Mouse (Mus musculus): Measurements from ENCODE around the gene Aoc2. TPM values are rescaled to one million over a fixed set of nuclear protein-coding genes. Genes with fewer than 3 reads are reported as not detected.
"Not testable (repeated sequence)": the region's sequence is repeated elsewhere in the genome, so short reads cannot be mapped to it uniquely, and the experiment has no call there.

The Aoc2 gene
- total RNA-seq, 2 experiments from 2014 or later = 1.7 to 2.3 TPM

DNA sequence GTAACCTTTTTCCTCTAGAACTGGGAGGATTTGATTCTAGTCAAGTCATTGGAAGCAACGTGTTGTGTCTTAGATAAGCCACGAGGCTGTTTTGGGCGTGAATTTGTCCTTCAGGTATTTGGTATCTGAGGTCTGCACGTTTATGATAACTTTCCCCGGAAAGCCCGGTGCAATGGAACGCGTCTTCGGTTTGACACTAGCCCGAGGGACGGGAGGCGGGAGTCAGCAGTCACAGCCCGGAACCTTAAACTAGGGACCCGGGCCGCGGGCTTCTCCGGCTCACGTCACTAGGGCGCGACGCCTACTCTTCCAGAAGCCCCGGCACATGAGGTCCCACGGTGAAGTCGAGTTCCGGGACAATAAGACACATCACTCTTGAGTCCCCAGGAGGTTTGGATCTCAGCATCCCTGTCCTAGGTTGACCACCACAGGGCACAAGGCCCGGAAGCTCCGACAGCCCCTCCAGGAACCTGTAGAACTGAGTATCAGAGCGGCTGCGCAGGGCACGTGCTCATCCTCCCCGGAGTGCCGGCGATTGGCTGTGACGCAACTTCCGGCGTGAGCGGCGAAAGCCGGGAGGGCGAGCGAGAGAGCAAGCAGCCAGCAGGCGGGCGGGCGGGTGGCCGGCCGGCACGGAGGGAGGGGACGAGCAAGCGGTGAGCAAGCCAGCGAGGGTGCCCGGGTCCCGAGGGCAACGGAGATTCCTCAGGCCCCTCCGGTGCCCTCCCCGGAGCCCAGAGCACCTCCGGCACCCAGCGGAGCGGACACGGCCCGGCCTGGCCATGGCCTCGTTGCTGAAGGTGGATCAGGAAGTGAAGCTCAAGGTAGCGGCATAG, 9.0 kb upstream of the Aoc2 start, which contains the start of gene Psme3:
TSS of gene Psme3 (plus strand) at position 549 of the 836 bp plus-strand sequence.
- peak; percentile 91 for DNase-seq

DNA sequence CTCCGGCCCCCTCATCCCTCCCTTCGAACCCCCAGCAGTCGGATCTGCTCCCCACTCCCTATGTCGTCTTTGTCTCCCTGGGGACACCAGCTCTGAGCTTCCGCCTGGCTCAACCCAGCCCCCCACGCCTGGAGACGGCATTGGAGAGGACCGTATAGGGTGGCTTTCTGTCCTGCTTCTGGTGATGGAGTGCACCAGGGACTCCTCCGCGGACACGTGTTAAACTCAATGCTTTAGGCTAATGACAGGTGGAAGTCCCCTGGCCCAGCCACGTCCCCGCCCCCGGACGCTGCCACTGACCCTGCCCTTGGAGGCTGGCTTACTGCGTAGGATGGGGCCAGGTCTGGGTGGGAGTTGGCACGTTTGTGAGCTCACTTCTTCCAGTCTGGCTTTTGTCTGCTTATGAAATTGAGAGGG, 8.4 kb upstream of the Aoc2 start:
- DNase-seq = no peak

DNA sequence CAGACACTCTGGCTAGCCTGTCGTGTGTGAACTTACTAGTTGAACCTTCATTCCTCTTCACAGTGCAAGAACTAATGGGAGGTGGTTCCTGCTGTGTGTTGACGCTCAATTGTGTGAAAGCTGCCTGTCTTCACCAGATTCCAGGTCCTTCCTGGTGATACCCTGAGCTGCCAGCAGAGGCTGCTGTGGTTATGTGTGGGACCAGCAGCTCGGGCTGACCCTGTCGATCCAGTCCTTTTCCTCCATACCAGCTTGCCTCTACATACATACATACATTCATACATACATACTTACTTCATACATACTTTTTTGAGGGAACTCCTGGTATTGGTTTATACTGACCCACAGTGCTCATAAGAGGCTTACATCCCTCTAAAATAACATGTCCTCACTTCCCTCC, 1.3 kb upstream of the Aoc2 start:
- peak; percentile 71 for DNase-seq

DNA sequence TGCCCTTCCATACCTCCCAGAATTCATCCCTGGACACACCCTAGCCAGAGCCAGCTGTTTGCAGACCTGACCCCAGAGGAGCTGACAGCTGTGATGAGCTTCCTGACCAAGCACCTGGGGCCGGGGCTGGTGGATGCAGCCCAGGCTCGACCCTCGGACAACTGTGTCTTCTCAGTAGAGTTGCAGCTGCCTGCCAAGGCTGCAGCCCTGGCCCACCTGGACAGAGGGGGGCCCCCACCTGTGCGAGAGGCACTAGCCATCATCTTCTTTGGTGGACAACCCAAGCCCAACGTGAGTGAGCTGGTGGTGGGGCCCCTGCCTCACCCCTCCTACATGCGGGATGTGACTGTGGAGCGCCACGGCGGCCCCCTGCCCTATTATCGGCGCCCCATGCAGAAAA, 338 bp downstream of the Aoc2 start:
- DNase-seq = not testable (repeated sequence)

DNA sequence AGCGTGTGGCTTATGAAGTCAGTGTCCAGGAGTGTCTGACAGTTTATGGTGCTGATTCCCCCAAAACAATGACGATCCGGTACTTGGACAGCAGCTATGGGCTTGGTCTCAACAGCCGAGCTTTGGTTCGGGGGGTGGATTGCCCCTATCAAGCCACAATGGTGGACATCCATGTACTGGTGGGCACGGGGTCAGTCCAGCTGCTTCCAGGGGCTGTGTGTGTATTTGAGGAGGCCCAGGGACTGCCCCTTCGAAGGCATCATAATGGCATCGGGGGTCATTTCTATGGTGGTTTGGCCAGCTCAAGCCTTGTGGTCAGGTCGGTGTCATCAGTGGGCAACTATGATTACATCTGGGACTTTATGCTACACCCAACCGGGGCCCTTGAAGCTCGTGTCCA, 1.3 kb downstream of the Aoc2 start:
- no peak for DNase-seq

DNA sequence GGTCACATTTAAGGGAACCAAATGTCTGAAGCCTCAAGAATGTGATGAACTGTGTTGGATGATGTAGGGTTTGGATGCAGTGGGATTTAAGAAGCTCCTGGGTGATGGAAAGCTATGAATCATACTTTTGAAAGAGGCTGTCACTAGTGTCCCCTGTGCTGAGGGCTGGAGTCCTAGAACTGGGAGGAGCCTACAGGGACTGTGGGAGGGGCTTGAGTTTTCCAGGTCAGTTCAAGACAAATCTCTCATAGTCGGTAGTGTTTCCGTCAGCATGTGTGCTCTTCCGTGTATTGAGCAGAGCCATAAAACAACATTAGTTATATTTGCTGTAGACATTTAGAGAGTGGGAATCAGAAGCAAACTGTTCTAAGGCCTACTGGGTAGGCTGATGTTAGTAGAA, 2.4 kb downstream of the Aoc2 start:
- no peak for DNase-seq

DNA sequence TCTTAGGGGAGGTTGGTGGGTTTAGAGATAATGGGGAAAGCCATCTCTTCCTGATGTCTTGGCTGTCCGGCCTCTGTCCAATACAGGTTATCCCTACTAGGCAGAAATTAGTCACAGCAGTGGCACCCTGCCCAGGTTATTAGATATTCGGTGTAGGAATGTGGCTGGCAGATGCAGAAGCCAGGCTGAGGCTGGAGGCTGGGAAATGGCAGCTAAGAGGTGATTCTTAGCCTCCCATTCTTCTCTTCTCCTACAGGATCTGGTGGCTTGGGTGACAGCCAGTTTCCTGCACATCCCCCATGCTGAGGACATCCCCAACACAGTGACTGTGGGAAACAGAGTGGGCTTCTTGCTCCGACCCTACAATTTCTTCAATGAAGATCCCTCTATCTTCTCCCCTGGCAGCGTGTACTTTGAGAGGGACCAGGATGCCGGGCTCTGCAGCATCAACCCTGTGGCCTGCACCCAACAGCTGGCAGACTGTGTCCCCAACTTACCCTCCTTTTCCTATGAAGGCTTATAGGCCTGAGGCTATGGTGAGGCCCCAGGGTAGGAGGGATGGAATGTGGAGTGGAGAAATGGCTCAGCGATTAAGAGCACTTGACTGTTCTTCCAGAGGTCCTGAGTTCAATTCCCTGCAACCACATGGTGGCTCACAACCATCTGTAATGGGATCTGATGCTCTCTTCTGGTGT, 4.2 kb downstream of the Aoc2 start:
- DNase-seq = peak; percentile 70

DNA sequence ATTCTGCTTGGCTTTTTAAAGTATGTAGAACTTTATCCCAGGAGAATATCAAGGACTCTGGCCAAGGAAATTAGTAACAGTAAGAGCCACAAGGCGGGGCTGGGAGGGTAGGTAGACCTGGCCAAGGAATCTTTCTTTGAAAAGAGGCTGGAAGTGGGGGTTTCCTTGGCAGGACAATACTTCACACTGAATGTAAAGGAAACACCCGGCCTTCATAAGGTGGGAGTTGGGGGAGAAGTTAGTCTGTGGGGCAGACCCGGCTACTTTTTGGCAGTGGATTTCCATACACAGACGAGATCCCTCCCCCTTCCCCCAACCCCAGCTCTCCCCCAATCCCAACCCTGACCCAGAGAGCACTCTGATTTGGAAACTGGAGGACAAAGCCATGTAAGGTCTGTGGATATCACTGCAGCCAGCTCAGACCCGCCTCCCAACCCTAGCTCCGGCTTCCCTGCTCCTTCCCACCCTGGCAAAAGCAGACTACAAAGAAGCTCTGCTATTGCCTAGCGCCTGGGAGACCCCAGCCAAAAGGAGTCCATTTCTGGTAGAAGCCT, 5.6 kb downstream of the Aoc2 start, which contains the start of gene Aoc3:
TSS of gene Aoc3 (plus strand) at position 235 of the 554 bp plus-strand sequence.
- DNase-seq = no peak

DNA sequence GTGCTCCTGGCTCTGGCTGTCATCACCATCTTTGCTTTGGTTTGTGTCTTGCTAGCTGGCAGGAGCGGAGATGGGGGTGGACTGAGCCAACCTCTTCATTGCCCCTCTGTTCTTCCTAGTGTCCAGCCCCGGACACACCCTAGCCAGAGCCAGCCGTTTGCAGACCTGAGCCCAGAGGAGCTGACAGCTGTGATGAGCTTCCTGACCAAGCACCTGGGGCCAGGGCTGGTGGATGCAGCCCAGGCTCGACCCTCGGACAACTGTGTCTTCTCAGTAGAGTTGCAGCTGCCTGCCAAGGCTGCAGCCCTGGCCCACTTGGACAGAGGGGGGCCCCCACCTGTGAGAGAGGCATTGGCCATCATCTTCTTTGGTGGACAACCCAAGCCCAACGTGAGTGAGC, 6.1 kb downstream of the Aoc2 start:
- DNase-seq = not testable (repeated sequence)

DNA sequence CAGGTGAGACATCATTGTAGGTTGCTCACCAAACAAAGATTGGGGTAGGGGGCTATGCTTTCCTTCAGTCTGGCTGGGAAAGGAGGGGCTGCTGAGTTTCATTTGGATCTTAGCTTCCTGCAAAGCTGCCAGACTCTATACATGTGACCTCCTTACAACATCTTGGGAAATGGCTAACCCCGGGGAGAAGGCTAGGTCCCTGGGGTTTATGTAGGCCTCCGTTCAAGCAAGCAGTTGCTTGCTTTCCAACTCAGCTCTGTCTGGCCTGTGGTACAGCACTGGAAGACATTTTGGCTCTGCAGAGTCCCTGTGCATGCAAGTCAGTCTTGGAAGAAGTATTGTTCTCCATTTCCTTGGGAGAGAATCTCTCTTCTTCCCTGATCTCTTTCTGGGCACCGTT, 7.7 kb downstream of the Aoc2 start:
- DNase-seq = no peak

DNA sequence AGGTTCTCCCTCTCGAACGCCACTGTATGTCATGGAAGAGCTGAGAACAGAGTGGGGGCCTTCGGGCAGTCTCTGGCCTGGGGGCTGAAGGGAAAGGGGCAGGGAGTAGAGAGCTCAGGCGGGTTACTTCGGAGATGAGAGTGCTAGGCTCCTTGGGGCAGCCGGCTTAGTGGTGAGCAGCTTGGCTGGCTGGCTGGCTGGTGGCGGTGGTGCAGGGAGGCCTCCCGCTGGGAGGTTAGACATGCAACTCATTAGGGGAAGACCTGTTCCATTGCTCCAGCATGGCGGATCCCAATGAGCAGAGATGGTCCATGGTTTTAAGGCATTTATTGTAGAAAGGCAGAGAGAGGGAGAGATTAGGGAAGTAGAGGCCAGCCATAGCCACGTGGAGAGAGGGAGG, 9.2 kb downstream of the Aoc2 start:
- DNase-seq = no peak

DNA sequence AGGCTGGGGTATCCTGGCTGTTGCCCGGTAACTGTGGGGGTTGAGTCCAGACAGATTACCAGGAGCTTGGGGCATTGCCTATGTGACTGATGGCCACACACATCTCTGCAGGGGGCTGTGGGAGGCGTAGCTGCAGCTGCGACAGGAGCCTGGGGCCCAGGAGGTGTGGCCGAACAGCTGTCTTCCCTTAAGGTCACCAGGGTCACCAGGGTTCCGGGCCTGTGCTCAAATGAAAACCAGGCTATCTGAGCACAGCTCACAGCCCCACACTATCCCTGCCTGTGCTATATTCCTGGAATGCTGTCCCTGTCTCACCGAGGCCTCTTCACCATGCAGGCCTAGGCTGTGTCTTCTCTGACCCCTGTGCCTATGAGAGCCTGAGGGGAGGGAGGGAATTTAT, 9.7 kb downstream of the Aoc2 start:
- DNase-seq = no peak

DNA sequence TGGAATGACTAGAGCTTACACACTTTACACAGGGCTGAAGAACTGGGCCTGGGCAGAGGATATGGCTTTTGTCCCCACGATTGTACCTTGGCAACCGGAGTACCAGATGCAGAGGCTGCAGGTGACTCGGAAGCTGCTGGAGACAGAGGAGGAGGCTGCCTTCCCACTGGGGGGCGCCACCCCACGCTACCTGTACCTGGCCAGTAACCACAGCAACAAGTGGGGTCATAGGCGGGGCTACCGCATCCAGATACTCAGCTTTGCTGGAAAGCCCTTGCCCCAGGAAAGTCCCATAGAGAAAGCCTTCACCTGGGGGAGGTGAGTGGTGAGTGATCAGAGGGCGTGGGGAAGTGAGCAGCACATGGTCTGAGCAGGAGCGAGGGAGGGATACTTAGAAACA, 10.8 kb downstream of the Aoc2 start:
- DNase-seq = no peak

DNA sequence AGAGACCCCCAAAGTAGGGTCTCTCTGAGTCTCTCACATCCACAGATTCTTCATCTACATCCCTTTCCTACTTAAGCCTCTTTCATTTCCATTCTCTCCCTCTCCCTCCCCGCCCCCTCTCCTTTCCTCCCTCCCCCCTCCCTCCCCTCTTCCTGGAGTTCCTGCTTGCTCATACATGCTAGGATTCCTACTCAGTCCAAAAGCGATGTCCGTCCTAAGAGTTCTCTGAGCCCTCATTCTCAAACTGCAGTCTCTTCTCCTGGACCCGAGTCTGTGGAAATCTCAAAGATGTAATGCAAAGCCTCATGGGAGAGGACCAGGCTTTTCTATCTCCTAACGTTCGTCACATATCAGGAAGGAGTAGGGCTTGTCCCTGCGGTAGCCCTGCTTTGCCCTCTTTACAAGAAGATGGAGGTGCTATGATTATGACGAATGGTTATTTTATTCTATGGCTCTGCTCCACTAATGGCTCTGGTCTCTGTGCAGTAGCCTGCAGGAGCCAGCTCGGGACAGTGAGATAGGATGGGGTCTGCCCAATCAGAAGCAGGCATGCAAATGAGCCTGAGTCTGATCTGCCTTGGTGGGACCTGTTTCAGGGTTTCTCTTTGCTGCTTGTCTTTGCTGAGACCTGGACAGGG, 13.4 kb downstream of the Aoc2 start:
- no peak for DNase-seq

DNA sequence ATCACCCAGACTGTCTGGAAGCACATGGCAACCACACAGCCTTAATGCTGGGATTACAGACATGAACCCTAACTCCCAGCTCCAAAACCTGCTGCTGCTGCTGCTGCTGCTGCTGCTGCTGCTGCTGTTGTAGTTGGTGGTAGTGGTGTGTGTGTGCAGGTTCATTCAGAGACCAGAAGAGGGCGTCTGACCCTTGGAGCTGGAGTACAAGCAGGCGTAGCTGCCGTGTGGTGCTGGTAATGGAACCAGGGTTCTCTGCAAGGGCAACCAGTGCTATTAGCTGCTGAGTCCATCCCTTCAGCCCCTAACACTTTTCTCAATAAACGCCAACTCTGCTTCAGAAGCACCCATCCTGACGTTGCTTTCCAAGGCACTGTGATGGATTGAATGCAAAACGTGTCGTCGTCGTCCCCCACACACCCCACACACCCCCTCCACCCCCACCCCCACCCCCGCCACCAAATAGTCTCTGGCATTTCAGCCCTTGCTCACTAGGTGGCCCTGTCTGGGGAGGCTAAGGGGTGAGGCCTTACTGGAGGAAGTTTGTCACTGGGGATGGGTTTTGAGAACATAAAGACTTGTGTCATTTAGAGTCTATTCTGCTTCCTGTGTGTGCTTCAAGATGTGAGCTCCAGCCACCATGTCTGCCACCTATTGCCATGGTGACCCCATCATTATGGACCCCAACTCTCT, 22.4 kb downstream of the Aoc2 start:
- DNase-seq = no peak

DNA sequence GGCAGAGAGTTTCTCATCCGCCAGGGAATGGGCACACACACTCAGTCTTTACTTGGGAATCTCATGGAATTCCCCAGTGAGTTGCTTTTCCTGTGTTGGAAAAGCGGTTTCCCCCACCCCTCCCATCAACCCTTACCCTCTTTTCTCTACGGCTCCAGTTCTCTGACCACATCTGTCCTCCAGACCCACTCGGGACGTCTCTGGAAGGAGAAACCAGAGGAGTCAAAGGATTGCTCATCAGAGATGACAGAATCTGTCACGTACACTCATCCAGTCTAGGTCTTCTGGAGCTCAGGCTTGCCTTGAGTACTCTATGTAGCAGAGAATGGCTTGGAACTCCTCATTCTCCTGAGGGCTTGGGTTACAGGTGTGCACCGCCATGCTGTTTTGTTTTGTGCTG, 23.9 kb downstream of the Aoc2 start:
- DNase-seq = no peak

DNA sequence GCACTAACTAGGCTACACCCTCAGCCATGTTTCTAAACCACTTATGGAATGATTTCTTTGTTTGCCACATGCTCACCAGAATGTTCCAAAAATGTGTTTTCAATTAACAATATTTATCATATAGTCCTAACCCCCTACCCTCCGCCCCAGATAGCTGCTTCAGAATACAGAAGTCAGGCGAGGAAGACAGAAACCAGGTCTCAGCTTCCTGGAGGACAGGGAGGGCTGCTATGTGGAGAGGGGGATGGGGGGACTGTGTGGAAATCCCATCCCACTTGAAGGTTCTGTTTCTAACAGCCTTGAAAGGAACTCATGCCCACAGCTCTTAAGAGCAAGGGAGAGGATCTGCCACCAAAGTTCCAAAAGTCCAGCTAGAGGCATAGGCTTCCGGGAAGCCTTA, 24.4 kb downstream of the Aoc2 start:
- DNase-seq = no peak

DNA sequence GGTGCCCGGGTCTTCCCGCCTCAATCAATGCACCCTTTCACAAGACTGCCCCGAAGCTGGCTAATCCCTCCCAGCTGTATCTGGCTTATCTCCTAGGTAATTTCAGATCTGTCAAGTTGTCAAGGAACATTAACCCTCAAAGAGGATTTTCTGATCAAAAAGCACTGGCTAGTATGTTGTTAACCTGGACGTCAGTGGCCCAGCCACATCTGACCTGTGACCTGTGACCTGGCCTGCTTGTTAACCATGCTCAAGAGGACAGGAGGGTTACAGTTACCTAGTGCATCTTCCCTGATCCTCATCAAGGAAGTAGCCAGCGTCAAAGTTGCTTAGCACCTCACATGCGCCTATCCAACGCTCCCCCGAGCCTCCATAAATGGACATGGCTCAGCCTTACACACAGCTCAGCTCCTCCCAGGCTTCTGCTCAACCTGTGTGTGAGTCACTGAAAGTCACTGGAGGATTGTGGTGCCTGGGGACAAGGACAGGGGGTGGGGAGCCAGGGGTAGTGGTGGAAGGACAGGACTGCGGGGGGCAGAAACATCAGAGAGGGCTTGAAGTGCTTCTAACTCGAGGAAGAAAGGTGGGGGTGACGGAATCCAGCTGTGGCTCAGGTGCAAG, 26.3 kb downstream of the Aoc2 start:
- DNase-seq = no peak

DNA sequence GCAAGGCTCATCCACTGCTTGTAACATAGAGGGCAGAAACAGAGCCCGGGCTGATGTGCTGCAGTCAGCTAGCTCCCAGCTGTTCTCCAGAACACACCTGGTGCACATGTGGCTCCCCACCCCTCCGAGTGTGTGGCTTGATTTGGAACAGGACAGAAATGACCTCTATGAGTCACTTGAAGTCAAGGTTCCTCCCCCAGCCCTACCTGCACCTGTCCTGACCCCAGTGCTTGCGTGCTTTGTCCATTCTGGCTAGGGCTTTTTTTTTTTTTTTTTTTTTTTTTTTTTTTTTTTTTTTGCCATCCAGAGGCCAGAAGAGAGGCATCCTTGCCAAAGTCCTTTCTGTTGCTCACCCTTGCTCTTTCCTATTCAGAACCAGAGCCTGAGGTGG, 26.9 kb downstream of the Aoc2 start:
- DNase-seq = no peak

DNA sequence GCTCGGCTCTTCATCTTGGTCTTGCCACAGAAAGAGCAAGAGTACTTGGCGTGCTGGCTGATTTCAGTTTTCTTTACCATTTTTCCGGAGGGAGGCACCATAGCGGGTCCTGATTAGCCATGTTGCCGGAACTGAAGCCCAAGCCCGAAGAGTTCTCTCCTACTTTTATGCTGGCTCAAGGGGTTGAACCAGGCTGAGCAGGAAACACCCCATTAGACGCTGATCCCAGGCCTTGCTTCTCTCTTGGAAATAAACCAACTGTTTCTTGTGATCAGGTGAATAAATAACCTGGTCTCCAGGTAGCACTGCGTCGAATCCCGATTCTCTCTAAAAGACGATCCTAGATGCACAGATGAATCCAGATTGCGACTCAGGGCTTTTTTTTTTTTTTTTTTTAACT, 28.6 kb downstream of the Aoc2 start:
- DNase-seq = no peak

DNA sequence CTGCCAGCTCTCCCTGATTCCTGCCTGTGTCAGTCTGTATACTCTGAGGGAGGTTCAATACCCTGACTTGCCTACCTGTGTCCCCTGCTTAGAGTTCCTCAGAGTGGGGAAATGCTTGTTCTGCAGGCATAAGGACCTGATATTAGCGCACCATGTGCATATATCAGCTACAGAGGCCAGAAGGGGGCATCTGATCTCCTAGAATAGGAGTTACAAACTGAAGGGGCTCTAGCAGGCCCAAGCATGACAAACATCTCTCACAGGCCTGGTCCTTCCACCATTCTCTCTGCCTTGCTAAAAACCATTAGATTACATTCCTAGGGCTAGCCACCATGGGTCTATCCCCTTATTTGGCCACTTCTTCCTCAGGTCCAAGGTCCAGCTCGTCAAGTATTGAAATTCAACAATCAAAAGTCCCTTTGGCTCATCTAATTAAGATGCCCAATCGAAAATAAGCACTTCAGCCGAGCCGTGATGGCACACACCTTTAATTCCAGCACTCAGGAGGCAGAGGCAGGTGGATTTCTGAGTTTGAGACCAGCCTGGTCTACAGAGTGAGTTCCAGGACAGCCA, 29.7 kb downstream of the Aoc2 start:
- DNase-seq = no peak

Data from gastrocnemius, postnatal 10 days (tissue).